Mouse (Mus musculus) frontal cortex, adult (tissue): Measurements from ENCODE around the gene Smim5.

ENCODE experiments used
- ATAC-seq: cut with Nextera tagmentation; 2 replicates; pipeline ENCODE4 v1.9.2; 2017; ENCODE audit warnings: mild to moderate bottlenecking, moderate library complexity, mixed read lengths; ENCODE audit not compliant: low TSS enrichment

The Smim5 gene

GRCm38 (mm10) chr11:115894755-115895520 lies 4.8 kb upstream of the Smim5 start:
- no peak for ATAC-seq

GRCm38 (mm10) chr11:115898446-115898845 lies 1.3 kb upstream of the Smim5 start:
- ATAC-seq: no peak

- peak; percentile 69 for ATAC-seq
These were observed 880 bp upstream of the Smim5 start for GRCm38 (mm10) chr11:115898886-115899285.

GRCm38 (mm10) chr11:115900561-115901337 lies 983 bp downstream of the Smim5 start:
- no peak for ATAC-seq

- ATAC-seq: no peak
These were observed 1.8 kb downstream of the Smim5 start for GRCm38 (mm10) chr11:115901338-115902161.

GRCm38 (mm10) chr11:115902177-115902576 lies 2.4 kb downstream of the Smim5 start:
- no peak for ATAC-seq

DNA sequence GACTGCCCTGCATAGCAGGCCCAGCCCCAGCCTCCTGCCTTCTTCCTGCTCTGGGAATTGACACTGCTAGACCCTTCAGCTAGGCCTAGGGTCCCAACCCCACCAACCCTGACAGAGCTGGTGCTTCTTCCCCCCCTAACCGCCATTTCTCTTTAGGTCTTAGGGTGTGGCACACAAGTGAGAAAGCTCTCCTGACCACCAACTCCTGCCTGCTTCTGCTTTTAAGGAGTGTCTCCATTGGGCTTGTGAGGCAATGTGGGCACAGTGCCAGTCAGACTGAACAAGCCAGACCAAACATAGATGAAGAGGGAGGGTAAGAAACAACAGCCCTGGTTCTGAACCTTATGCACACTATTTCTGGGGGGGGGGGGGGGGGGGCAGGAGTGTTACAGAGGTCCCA lies 3.1 kb downstream of the Smim5 start:
- ATAC-seq: no peak

GRCm38 (mm10) chr11:115903384-115904230 lies 3.8 kb downstream of the Smim5 start:
- no peak for ATAC-seq

GRCm38 (mm10) chr11:115904231-115904955 lies 4.6 kb downstream of the Smim5 start:
- ATAC-seq: no peak

- ATAC-seq: peak; percentile 77; the same call in 1 of the 2 replicates
These were observed 5.4 kb downstream of the Smim5 start for GRCm38 (mm10) chr11:115904956-115905790.

- no peak for ATAC-seq
These were observed 6.3 kb downstream of the Smim5 start for GRCm38 (mm10) chr11:115906116-115906515.

GRCm38 (mm10) chr11:115906521-115906920 lies 6.8 kb downstream of the Smim5 start:
- no peak for ATAC-seq

DNA sequence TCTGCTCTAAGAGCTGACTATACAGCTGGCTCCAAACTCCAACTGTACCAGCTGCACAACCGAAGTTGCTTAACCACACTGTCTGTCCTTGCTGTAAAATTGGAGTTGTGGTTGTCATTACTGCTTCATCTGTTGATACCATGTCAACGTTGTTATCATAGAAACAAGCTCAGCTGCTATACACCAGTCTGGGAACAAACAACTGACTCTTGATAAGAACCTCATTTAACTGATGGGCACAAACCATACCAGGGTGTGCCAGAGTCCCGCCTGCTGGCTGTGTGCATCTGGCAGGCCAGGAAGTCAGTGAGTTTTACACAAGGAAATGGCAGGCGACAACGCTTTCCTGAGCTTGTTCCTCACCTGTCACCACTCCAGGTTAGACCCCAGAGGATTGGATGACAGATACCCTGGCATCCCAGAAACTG lies 11.4 kb downstream of the Smim5 start:
- ATAC-seq: no peak

DNA sequence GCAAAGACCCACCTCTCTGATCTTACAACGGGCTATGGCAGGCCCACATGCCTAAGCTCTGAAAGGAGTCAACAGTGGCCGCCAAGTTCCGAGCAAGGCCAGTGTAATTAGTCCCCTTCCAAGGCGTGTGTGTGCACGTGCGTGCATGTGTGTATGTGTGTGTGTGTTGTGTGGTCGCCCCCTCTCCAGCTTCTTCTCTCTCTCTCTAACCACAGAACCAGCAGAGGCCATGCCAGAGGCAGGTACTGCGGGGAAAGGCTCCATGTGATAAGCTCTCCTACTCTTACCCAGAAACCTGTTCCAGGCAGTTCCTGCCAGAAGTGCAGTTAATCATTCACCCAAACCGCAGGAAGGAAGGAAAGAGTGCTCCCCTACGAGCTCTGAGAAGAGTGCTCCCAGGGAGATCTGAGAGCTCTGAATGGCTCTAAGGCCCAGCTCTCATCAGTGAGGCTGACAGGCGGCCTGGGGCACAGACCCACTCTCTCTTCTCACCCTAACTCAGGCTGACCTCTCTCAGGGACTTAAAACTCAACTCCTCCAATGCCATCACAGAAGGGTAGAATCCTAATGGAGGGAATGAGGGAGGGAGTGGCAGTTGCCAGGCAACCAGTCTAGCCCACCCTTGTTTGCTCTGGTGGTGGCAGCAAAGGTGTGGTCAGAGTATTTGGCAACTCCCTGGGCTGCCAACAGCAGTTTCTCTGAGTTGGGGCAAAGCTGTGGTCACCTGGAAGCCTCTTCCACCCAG lies 12.0 kb downstream of the Smim5 start, which contains the start of gene Smim6:
TSS of gene Smim6 (plus strand) at position 386 of the 745 bp plus-strand sequence.
- ATAC-seq: no peak

- ATAC-seq: no peak
These were observed 16.8 kb downstream of the Smim5 start for GRCm38 (mm10) chr11:115916579-115916978.

DNA sequence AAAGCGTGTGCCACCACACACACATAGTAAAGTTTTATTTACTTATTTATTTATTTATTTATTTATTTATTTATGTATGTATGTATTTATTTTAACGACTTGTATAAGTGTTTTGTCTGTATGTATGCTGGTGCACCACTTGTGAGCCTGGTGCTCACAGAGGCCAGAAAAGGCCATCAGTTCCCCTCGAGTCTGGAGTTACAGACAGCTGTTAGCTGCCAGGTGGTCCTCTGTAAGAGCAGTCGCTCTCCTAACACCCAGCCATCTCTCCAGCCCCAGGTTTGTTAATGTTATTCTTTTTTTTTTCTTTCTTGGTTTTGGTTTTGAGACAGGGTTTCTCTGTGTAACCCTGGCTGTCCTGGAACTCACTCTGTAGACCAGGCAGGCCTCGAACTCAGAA lies 18.9 kb downstream of the Smim5 start:
- no peak for ATAC-seq

GRCm38 (mm10) chr11:115919073-115919472 lies 19.3 kb downstream of the Smim5 start:
- no peak for ATAC-seq

DNA sequence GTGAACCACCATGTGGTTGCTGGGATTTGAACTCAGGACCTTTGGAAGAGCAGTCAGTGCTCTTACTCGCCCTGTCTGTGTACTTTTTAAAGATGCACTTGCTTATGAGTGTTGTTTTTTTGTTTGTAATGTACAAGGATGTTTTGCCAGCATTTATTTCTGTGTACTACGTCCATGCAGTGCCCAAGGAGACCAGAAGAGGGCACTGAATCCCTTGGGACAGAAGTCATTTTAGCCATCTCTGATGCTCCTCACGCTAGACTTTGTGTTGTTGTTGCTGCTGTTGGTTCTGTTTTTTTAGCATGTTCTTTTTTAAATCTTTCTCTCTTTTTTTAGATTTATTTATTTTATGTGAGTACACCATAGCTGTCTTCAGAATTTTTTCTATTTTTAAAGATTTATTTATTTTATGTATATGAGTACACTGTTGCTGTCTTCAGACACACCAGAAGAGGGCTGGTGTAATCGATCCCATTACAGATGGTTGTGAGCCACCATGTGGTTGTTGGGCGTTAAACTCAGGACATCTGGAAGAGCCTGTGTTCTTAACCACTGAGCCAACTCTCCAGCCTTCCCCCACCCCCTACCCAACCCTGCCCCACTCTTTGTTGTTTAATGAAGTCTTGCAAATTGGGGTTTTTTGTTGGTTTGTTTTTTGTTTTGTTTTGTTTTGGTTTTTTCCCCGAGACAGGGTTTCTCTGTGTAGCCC lies 20.5 kb downstream of the Smim5 start:
- ATAC-seq: no peak
